Mouse (Mus musculus) adrenal gland, adult 2 months (tissue): ENCODE measurements around the gene Klhl2. TPM values are rescaled to one million over a fixed set of nuclear protein-coding genes. Genes with fewer than 3 reads are reported as not detected.
A peak's percentile ranks its signal among the peaks of the same experiment; 100 is the strongest.

ENCODE experiments used
- DNase-seq: peaks from one replicate; pipeline ENCODE4 v3.0.0; 2021
- polyA plus RNA-seq: library from polyadenylated mRNA; depleted of rRNA; stranded (reverse); fragments of >200 nt; gene quantifications from 2 replicates; pipeline ENCODE4 v1.2.3, GENCODE M21; 2012; rRNA removed
- total RNA-seq, 2 experiments: library from RNA; stranded (reverse); gene quantifications; 2 replicates each; pipeline ENCODE4 v1.2.3; 2021

Klhl2 gene
- total and polyA plus RNA-seq, 3 experiments: 13.8 to 86.4 (median 72.8) TPM

- peak; percentile 42 for DNase-seq
Observed at GRCm38 (mm10) chr8:64691591-64692401, 158.0 kb downstream of the Klhl2 start.

- no peak for DNase-seq
Observed at GRCm38 (mm10) chr8:64690845-64691244, 159.0 kb downstream of the Klhl2 start.

GRCm38 (mm10) chr8:64690306-64690705 lies 159.5 kb downstream of the Klhl2 start:
- peak; percentile 48 for DNase-seq

Other genes with a start within 250 kb of the Klhl2 start
- 1,000 to 10,000 TPM in 1 of 2 experiments, 100 to 1,000 TPM in 1; 895 to 1,063 TPM for gene Cpe, start 157.0 kb downstream of the Klhl2 start, total RNA-seq
- gene Cpe, start 157.0 kb downstream of the Klhl2 start, polyA plus RNA-seq: 299 and 315 TPM in 2 replicates
- gene Msmo1, start 116.2 kb downstream of the Klhl2 start, total RNA-seq: 100 to 1,000 TPM; 213 to 344 TPM
- 19.4 and 34.0 TPM in 2 replicates for gene Msmo1, start 116.2 kb downstream of the Klhl2 start, polyA plus RNA-seq
- gene Tmem192, start 97.2 kb upstream of the Klhl2 start, total RNA-seq: 10 to 100 TPM; 57.5 to 77.8 TPM
- gene Tmem192, start 97.2 kb upstream of the Klhl2 start, polyA plus RNA-seq: 141 and 177 TPM in 2 replicates
- gene Trim75, start 137.8 kb upstream of the Klhl2 start, total RNA-seq: not detected
- not detected in 2 replicates for gene Trim75, start 137.8 kb upstream of the Klhl2 start, polyA plus RNA-seq
- not detected for gene Trim61, start 168.5 kb upstream of the Klhl2 start, total RNA-seq
- gene Trim61, start 168.5 kb upstream of the Klhl2 start, polyA plus RNA-seq: not detected in 2 replicates
- not detected for gene Trim60, start 168.6 kb upstream of the Klhl2 start, total RNA-seq
- gene Trim60, start 168.6 kb upstream of the Klhl2 start, polyA plus RNA-seq: not detected in 2 replicates
- gene Apela, start 187.3 kb upstream of the Klhl2 start, total RNA-seq: not detected
- gene Apela, start 187.3 kb upstream of the Klhl2 start, polyA plus RNA-seq: not detected in 2 replicates
- gene Gm10663, start 225.0 kb upstream of the Klhl2 start, total RNA-seq: not detected
- not detected in 2 replicates for gene Gm10663, start 225.0 kb upstream of the Klhl2 start, polyA plus RNA-seq